Mouse (Mus musculus) liver, postnatal 0 days (tissue): ENCODE results near the gene Wt1. TPM values are rescaled to one million over a fixed set of nuclear protein-coding genes. Genes with fewer than 3 reads are reported as not detected.

Source experiments
- ATAC-seq: fragments of 200-750 bp; cut with Nextera tagmentation; 2 replicates; pipeline ENCODE4 v1.8.0; 2017; ENCODE audit warnings: mild to moderate bottlenecking, moderate library complexity
- DNase-seq: peaks from one replicate; pipeline ENCODE4 v3.0.0-alpha.2; 2016
- H3K27ac ChIP-seq: fragments of 300-500 bp; sonication (generic); 2 replicates; pipeline ENCODE4 v1.5.1; 2014; ENCODE audit warnings: antibody characterized with exemption, moderate library complexity, mild to moderate bottlenecking, low read depth
- H3K27me3 ChIP-seq: fragments of 300-500 bp; sonication (generic); 2 replicates; pipeline ENCODE4 v1.6.1; 2014; ENCODE audit warnings: low read length, control low read depth, mixed read lengths; ENCODE audit not compliant: insufficient read depth
- H3K36me3 ChIP-seq: fragments of 300-500 bp; sonication (generic); replicated peaks from 2 replicates; pipeline ENCODE4 v1.6.1; 2014; ENCODE audit warnings: mild to moderate bottlenecking, control low read depth, low read length, moderate library complexity, mixed read lengths; ENCODE audit not compliant: insufficient read depth
- H3K4me1 ChIP-seq: fragments of 300-500 bp; sonication (generic); 2 replicates; pipeline ENCODE4 v1.6.1; 2014; ENCODE audit warnings: antibody characterized with exemption, mild to moderate bottlenecking, control low read depth; ENCODE audit not compliant: insufficient read depth
- H3K4me2 ChIP-seq: fragments of 300-500 bp; sonication (generic); 2 replicates; pipeline ENCODE4 v1.6.1; 2014; ENCODE audit warnings: low read depth, mild to moderate bottlenecking, low read length, moderate library complexity, mixed read lengths
- H3K4me3 ChIP-seq: fragments of 300-500 bp; sonication (generic); 2 replicates; pipeline ENCODE4 v1.5.1; 2014; ENCODE audit warnings: low read depth, low read length
- H3K9ac ChIP-seq: fragments of 300-500 bp; sonication (generic); replicated peaks from 2 replicates; pipeline ENCODE4 v1.6.1; 2014; ENCODE audit warnings: mild to moderate bottlenecking, moderate library complexity
- H3K9me3 ChIP-seq: fragments of 300-500 bp; sonication (generic); 2 replicates; pipeline ENCODE4 v1.6.1; 2016; ENCODE audit warnings: mild to moderate bottlenecking, control low read depth, low read length, mixed read lengths
- CTCF ChIP-seq: sonication (generic); IDR thresholded peaks from 2 replicates; pipeline ENCODE4 v1.5.1; 2016; ENCODE audit warnings: antibody characterized with exemption, low read depth
- EP300 ChIP-seq: IDR thresholded peaks from 2 replicates; pipeline ENCODE4 v1.6.1; 2016; ENCODE audit warnings: antibody characterized with exemption, low read depth, mild to moderate bottlenecking
- WGBS: fragments of 180-500 bp; shearing (Covaris S2); extraction: QIAGEN DNeasy Blood & Tissue Kit; methylation state at CpG from one replicate; pipeline ENCODE4 v1.1.7; 2014; ENCODE audit not compliant: insufficient replicate concordance; 5-methylcytosine and 5-hydroxymethylcytosine counted together
- polyA plus RNA-seq: library from polyadenylated mRNA; unstranded; fragments of >200 nt; fragmentation: Nextera tagmentation; extraction: Ambion mirVana; gene quantifications from 2 replicates; pipeline ENCODE4 v1.2.1, GENCODE M21; 2015

The Wt1 gene
- polyA plus RNA-seq, 1 experiment from 2014 or later, result 0.86 TPM

GRCm38 (mm10) chr2:105124391-105124790 is 1.9 kb upstream of the Wt1 start:
- no peak overlapping the region for H3K9ac ChIP-seq
- H3K4me3 ChIP-seq, result no peak overlapping the region
- WGBS, result 3% methylated on average over 7 of the region's 7 CpGs
- TF ChIP-seq EP300 (no peak), CTCF (no peak)
- no peak for ATAC-seq
- no peak overlapping the region for H3K4me2 ChIP-seq
- H3K9me3 ChIP-seq, result no peaks in the 10 kb centered on the region
- peaks cover 97% of the 10 kb centered on the region for H3K27me3 ChIP-seq
- H3K36me3 ChIP-seq, result no peaks in the 10 kb centered on the region
- peaks cover 11% of the 10 kb centered on the region for H3K4me1 ChIP-seq
- H3K27ac ChIP-seq, result no peak overlapping the region
- no peak for DNase-seq

- 7% methylated on average over 8 of the region's 8 CpGs for WGBS
- Histone ChIP-seq H3K4me1 (peaks cover 11% of the 10 kb centered on the region), H3K27ac (no peak overlapping the region), H3K36me3 (no peaks in the 10 kb centered on the region), H3K4me3 (no peak overlapping the region), H3K9me3 (no peaks in the 10 kb centered on the region), H3K9ac (no peak overlapping the region), H3K27me3 (peaks cover 97% of the 10 kb centered on the region), H3K4me2 (no peak overlapping the region)
- DNase-seq, result no peak
- TF ChIP-seq CTCF (no peak), EP300 (no peak)
- no peak for ATAC-seq
These were observed 1.1 kb upstream of the Wt1 start for GRCm38 (mm10) chr2:105125205-105125604.

GRCm38 (mm10) chr2:105125641-105126040 is 688 bp upstream of the Wt1 start:
- no peak overlapping the region for H3K4me2 ChIP-seq
- no peak overlapping the region for H3K9ac ChIP-seq
- no peak for TF ChIP-seq CTCF
- no peak for TF ChIP-seq EP300
- H3K9me3 ChIP-seq, result no peaks in the 10 kb centered on the region
- DNase-seq (no peak), ATAC-seq (no peak)
- H3K4me3 ChIP-seq, result no peak overlapping the region
- WGBS, result 5% methylated on average over 15 of the region's 15 CpGs
- H3K27me3 ChIP-seq, result peaks cover 97% of the 10 kb centered on the region
- H3K4me1 ChIP-seq, result peaks cover 11% of the 10 kb centered on the region
- H3K36me3 ChIP-seq, result no peaks in the 10 kb centered on the region
- no peak overlapping the region for H3K27ac ChIP-seq

GRCm38 (mm10) chr2:105126691-105127530 is 582 bp downstream of the Wt1 start:
- H3K4me3 ChIP-seq, result peak overlapping the region; percentile 40
- TF ChIP-seq CTCF (no peak), EP300 (no peak)
- 5% methylated on average over 69 of the region's 92 CpGs for WGBS
- H3K9ac ChIP-seq, result 0 out of 2 replicates have a peak overlapping the region, but pooled peaks have one; percentile 26
- ATAC-seq (no peak), DNase-seq (no peak)
- no peaks in the 10 kb centered on the region for H3K36me3 ChIP-seq
- H3K9me3 ChIP-seq, result no peaks in the 10 kb centered on the region
- peaks cover 98% of the 10 kb centered on the region for H3K27me3 ChIP-seq
- H3K4me1 ChIP-seq, result peaks cover 11% of the 10 kb centered on the region
- no peak overlapping the region for H3K27ac ChIP-seq
- H3K4me2 ChIP-seq, result peak overlapping the region; percentile 46

GRCm38 (mm10) chr2:105127531-105128480 is 1.5 kb downstream of the Wt1 start:
- Histone ChIP-seq H3K4me1 (peaks cover 11% of the 10 kb centered on the region), H3K4me2 (peak overlapping the region; percentile 49), H3K27ac (no peak overlapping the region), H3K27me3 (peaks cover 100% of the 10 kb centered on the region), H3K9ac (no peak overlapping the region), H3K9me3 (no peaks in the 10 kb centered on the region), H3K36me3 (no peaks in the 10 kb centered on the region), H3K4me3 (peak overlapping the region; percentile 40)
- DNase-seq (no peak), ATAC-seq (no peak)
- WGBS, result 3% methylated on average over 52 of the region's 52 CpGs
- no peak for TF ChIP-seq EP300
- TF ChIP-seq CTCF, result no peak

GRCm38 (mm10) chr2:105128564-105128963 is 2.2 kb downstream of the Wt1 start:
- Histone ChIP-seq H3K4me2 (peak overlapping the region; percentile 49), H3K4me3 (peak overlapping the region; percentile 40; the same call in 1 of the 2 replicates), H3K36me3 (no peaks in the 10 kb centered on the region), H3K27me3 (peaks cover 100% of the 10 kb centered on the region), H3K9me3 (no peaks in the 10 kb centered on the region), H3K9ac (no peak overlapping the region), H3K4me1 (peaks cover 11% of the 10 kb centered on the region), H3K27ac (no peak overlapping the region)
- no peak for ATAC-seq
- no peak for DNase-seq
- 8% methylated on average over 12 of the region's 12 CpGs for WGBS
- TF ChIP-seq CTCF, result no peak
- TF ChIP-seq EP300, result no peak
